Mouse (Mus musculus) myocyte (in vitro differentiated cells): ENCODE data around the gene C1rb. TPM values are rescaled to one million over a fixed set of nuclear protein-coding genes. Genes with fewer than 3 reads are reported as not detected.

Experiments
- H3K27me3 ChIP-seq: one replicate; pipeline ENCODE4 v1.6.1; 2011; ENCODE audit not compliant: control insufficient read depth, insufficient read depth, insufficient read length
- H3K36me3 ChIP-seq: one replicate; pipeline ENCODE4 v1.6.1; 2011; ENCODE audit not compliant: control insufficient read depth, insufficient read depth
- H3K4me2 ChIP-seq: one replicate; pipeline ENCODE4 v1.6.1; 2011; ENCODE audit warnings: low read depth, control low read depth
- H3K4me3 ChIP-seq: one replicate; pipeline ENCODE4 v1.5.1; 2011; ENCODE audit warnings: mild to moderate bottlenecking, control low read depth, moderate library complexity
- H3K79me2 ChIP-seq: one replicate; pipeline ENCODE4 v1.6.1; 2011; ENCODE audit not compliant: control insufficient read depth, insufficient read depth
- H3ac ChIP-seq: one replicate; pipeline ENCODE4 v1.6.1; 2011; ENCODE audit not compliant: control insufficient read depth, insufficient read length
- CEBPB ChIP-seq: IDR thresholded peaks from 2 replicates; pipeline ENCODE4 v1.6.1; 2011; ENCODE audit warnings: mild to moderate bottlenecking, moderate library complexity; ENCODE audit not compliant: poor library complexity, insufficient read depth, severe bottlenecking
- E2F4 ChIP-seq: IDR thresholded peaks from one replicate; pipeline ENCODE4 v1.6.1; 2011; ENCODE audit warnings: mild to moderate bottlenecking, control low read depth, moderate library complexity; ENCODE audit not compliant: insufficient read depth
- MAX ChIP-seq: IDR thresholded peaks from one replicate; pipeline ENCODE4 v1.6.1; 2011; ENCODE audit warnings: low read depth, mild to moderate bottlenecking, control low read depth
- MYOD1 ChIP-seq, 3 experiments: IDR thresholded peaks; one replicate each; pipeline ENCODE4 v1.6.1; 2011; ENCODE audit warnings: control low read depth in 2 of 3, low read depth in 2 of 3, mild to moderate bottlenecking in 2 of 3, moderate library complexity in 1 of 3; ENCODE audit not compliant: insufficient read length in 2 of 3, control insufficient read depth in 1 of 3
- MYOG ChIP-seq, 3 experiments: IDR thresholded peaks; one replicate each; pipeline ENCODE4 v1.6.1; 2011; ENCODE audit warnings: control low read depth in 2 of 3, low read depth in 2 of 3, mild to moderate bottlenecking in 2 of 3; ENCODE audit not compliant: insufficient read length in 2 of 3, control insufficient read depth in 1 of 3, insufficient read depth in 1 of 3
- POLR2A ChIP-seq: IDR thresholded peaks from one replicate; pipeline ENCODE4 v1.6.1; 2011; ENCODE audit warnings: low read depth, mild to moderate bottlenecking, control low read depth, moderate library complexity; ENCODE audit not compliant: insufficient read length
- POLR2AphosphoS2 ChIP-seq: IDR thresholded peaks from one replicate; pipeline ENCODE4 v1.6.1; 2011; ENCODE audit warnings: low read depth, control low read depth; ENCODE audit not compliant: insufficient read length
- REST ChIP-seq: IDR thresholded peaks from one replicate; pipeline ENCODE4 v1.6.1; 2011; ENCODE audit warnings: mild to moderate bottlenecking, control low read depth, moderate library complexity; ENCODE audit not compliant: insufficient read depth, insufficient read length
- SRF ChIP-seq: IDR thresholded peaks from one replicate; pipeline ENCODE4 v1.6.1; 2011; ENCODE audit warnings: low read depth; ENCODE audit not compliant: control insufficient read depth, insufficient read length
- TCF12 ChIP-seq: IDR thresholded peaks from one replicate; pipeline ENCODE4 v1.6.1; 2011; ENCODE audit warnings: mild to moderate bottlenecking, control low read depth; ENCODE audit not compliant: poor library complexity, insufficient read depth, severe bottlenecking
- TCF3 ChIP-seq: IDR thresholded peaks from one replicate; pipeline ENCODE4 v1.6.1; 2011; ENCODE audit warnings: low read depth, control low read depth; ENCODE audit not compliant: insufficient read length
- USF1 ChIP-seq: IDR thresholded peaks from one replicate; pipeline ENCODE4 v1.6.1; 2011; ENCODE audit warnings: low read depth, mild to moderate bottlenecking, control low read depth, moderate library complexity
- polyA plus RNA-seq: library from polyadenylated mRNA; unstranded; fragments of >200 nt; fragmentation: generic; extraction: Trizol; gene quantifications from one replicate; pipeline ENCODE4 v1.2.1, GENCODE M21; 2012; ENCODE audit warnings: missing spikeins

Gene C1rb
- polyA plus RNA-seq, 1 experiment, result 0.14 TPM

DNA sequence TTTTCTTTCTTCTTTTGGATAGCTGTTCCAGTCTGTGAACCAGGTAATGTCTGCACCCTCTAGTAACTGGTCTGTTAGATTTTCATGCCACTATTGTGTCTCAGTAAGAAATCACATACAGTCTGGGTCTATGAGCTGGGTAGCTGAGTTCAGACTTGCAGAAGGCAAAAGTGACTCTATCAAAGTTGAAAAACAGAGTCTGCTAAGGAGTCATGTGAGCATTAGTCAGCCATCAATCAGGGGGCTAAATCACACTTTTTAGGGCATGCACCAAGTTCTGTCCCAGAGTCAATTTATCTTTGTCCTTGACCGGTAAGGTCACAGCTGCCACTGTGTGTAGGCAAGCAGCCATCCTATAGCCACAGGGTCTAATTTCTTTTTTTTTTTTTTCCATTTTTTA, 12.1 kb downstream of the C1rb start:
- H3K36me3 ChIP-seq, result no peaks in the 10 kb centered on the region
- no peaks in the 10 kb centered on the region for H3K27me3 ChIP-seq

DNA sequence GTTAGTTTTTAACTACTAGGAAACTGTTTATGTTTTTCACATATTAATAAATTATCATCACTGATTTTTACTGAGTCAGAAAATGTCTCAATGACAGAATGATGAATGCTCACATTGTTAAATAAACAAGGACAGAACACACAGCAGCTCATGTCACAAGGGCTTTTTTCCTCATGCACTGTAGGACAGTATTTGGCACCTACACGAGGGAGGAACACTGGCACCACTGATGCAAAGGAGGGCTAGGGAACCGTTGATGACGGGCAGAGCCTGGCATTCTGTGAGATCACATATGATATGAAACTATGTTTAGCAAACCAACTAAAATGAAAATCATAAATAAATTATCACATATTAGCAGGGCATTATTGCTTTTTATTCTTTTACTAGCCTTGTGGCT, 14.8 kb downstream of the C1rb start:
- H3K36me3 ChIP-seq, result no peaks in the 10 kb centered on the region
- TF ChIP-seq SRF (no peak), USF1 (no peak), POLR2A (no peak), MAX (no peak), MYOD1 (IDR thresholded peaks at IDR 0.05; ENCODE audit: control insufficient read depth in 1 of 3, insufficient read length in 2 of 3, low read depth in 2 of 3) (no peak), POLR2AphosphoS2 (no peak), REST (no peak), E2F4 (no peak), TCF3 (no peak), TCF12 (no peak), CEBPB (no peak), MYOG (IDR thresholded peaks at IDR 0.05; ENCODE audit: control insufficient read depth in 1 of 3, insufficient read depth in 1 of 3, insufficient read length in 2 of 3, low read depth in 2 of 3) (no peak)
- H3K27me3 ChIP-seq, result no peaks in the 10 kb centered on the region
- no peaks in the 10 kb centered on the region for H3K79me2 ChIP-seq
- H3K4me3 ChIP-seq, result no peak overlapping the region
- H3ac ChIP-seq, result no peak overlapping the region
- H3K4me2 ChIP-seq, result no peak overlapping the region

More for the DNA sequence above, 12.1 kb downstream of the C1rb start:
- Histone ChIP-seq H3K79me2 (no peaks in the 10 kb centered on the region), H3K4me2 (no peak overlapping the region), H3ac (no peak overlapping the region), H3K4me3 (no peak overlapping the region)
- TF ChIP-seq SRF, result no peak

DNA sequence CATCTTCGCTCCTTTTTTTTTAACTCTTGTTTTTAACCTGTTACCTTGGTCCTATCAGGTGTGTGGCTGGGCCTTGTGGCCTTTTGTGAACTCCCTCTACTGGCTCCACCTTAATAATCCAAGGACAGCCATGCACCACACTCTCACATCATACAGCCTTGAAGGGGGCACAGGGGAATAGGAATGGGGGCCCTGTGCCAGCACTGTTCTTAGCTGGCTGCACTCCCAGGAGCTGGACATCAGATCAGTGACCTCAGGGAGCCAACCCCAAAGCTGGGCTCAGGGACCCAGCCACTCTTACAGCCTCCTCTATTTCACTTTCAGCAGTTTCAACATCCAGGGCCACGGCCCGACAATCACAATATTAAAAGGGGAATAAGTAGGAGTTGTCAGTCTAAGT, 15.7 kb downstream of the C1rb start:
- H3ac ChIP-seq, result no peak overlapping the region
- H3K4me3 ChIP-seq, result no peak overlapping the region
- no peaks in the 10 kb centered on the region for H3K36me3 ChIP-seq
- no peaks in the 10 kb centered on the region for H3K27me3 ChIP-seq
- no peak overlapping the region for H3K4me2 ChIP-seq
- H3K79me2 ChIP-seq, result no peaks in the 10 kb centered on the region
- TF ChIP-seq TCF12 (no peak), MYOG (IDR thresholded peaks at IDR 0.05; ENCODE audit: control insufficient read depth in 1 of 3, insufficient read depth in 1 of 3, insufficient read length in 2 of 3, low read depth in 2 of 3) (no peak), REST (no peak), USF1 (no peak), POLR2A (no peak), TCF3 (no peak), SRF (no peak), POLR2AphosphoS2 (no peak), E2F4 (no peak), CEBPB (no peak), MYOD1 (IDR thresholded peaks at IDR 0.05; ENCODE audit: control insufficient read depth in 1 of 3, insufficient read length in 2 of 3, low read depth in 2 of 3) (no peak), MAX (no peak)

DNA sequence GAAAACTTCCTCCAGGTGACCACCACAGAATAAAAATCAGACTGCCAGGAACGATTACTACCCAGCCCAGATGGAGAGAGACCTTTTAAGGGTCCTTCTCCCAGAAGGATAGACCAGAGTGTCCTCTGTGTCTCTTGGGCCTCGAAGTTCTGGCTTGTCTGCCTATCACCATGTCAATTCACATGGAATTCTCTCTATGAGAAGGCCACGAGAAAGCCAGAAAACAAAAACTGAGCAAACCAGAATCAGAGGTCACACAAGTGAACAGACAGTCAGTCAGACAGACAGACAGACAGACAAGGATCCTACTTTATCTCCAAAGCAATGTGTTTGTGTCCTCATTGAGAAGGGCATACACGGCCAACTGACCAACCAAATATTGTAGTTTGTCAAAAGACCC, 16.2 kb downstream of the C1rb start:
- Histone ChIP-seq H3K36me3 (no peaks in the 10 kb centered on the region), H3K79me2 (no peaks in the 10 kb centered on the region), H3K4me2 (no peak overlapping the region), H3K27me3 (no peaks in the 10 kb centered on the region), H3K4me3 (no peak overlapping the region), H3ac (no peak overlapping the region)
- TF ChIP-seq SRF (no peak), CEBPB (no peak), E2F4 (no peak), MAX (no peak), MYOG (IDR thresholded peaks at IDR 0.05; ENCODE audit: control insufficient read depth in 1 of 3, insufficient read depth in 1 of 3, insufficient read length in 2 of 3, low read depth in 2 of 3) (no peak), TCF3 (no peak), MYOD1 (IDR thresholded peaks at IDR 0.05; ENCODE audit: control insufficient read depth in 1 of 3, insufficient read length in 2 of 3, low read depth in 2 of 3) (no peak), REST (no peak), TCF12 (no peak), USF1 (no peak), POLR2AphosphoS2 (no peak)

DNA sequence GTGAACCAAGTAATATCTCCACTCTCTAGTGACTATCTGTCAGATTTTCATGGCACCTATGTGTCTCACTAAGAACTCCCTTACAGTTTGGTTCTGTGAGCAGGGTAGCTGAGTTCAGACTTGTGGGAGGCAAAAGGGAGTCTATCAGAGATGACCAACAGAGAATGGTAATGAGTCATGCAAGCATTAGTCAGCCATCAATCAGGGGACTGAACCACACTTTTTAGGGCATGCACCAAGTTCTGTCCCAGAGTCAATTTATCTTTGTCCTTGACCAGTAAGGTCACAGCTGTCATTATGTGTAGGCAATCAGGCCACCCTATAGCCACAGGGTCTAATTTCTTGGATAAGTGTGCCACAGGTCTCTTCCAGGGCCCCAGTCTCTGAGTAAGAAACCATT, 18.7 kb downstream of the C1rb start:
- Histone ChIP-seq H3K4me2 (no peak overlapping the region), H3K36me3 (no peaks in the 10 kb centered on the region), H3K27me3 (no peaks in the 10 kb centered on the region), H3K4me3 (no peak overlapping the region), H3K79me2 (no peaks in the 10 kb centered on the region), H3ac (no peak overlapping the region)
- TF ChIP-seq MAX, result no peak
- no peak for TF ChIP-seq E2F4
- TF ChIP-seq TCF3, result no peak
- no peak for TF ChIP-seq MYOG (IDR thresholded peaks at IDR 0.05; ENCODE audit: control insufficient read depth in 1 of 3, insufficient read depth in 1 of 3, insufficient read length in 2 of 3, low read depth in 2 of 3)
- TF ChIP-seq SRF, result no peak
- no peak for TF ChIP-seq POLR2A
- TF ChIP-seq CEBPB, result no peak
- TF ChIP-seq USF1, result no peak
- no peak for TF ChIP-seq TCF12
- no peak for TF ChIP-seq POLR2AphosphoS2
- TF ChIP-seq MYOD1 (IDR thresholded peaks at IDR 0.05; ENCODE audit: control insufficient read depth in 1 of 3, insufficient read length in 2 of 3, low read depth in 2 of 3), result no peak
- TF ChIP-seq REST, result no peak
